Mouse (Mus musculus): Measurements from ENCODE around the gene Nckap5.
A peak's percentile ranks its signal among the peaks of the same experiment; 100 is the strongest.

The Nckap5 gene

GRCm38 (mm10) chr1:126377339-126377980 lies 453.1 kb downstream of the Nckap5 start:
- TF ChIP-seq GATA4 (IDR thresholded peaks at IDR 0.05; ENCODE audit: insufficient replicate concordance, low read length), result no peak

GRCm38 (mm10) chr1:126366736-126367135 lies 463.9 kb downstream of the Nckap5 start:
- TF ChIP-seq GATA4 (IDR thresholded peaks at IDR 0.05; ENCODE audit: insufficient replicate concordance, low read length), result no peak

DNA sequence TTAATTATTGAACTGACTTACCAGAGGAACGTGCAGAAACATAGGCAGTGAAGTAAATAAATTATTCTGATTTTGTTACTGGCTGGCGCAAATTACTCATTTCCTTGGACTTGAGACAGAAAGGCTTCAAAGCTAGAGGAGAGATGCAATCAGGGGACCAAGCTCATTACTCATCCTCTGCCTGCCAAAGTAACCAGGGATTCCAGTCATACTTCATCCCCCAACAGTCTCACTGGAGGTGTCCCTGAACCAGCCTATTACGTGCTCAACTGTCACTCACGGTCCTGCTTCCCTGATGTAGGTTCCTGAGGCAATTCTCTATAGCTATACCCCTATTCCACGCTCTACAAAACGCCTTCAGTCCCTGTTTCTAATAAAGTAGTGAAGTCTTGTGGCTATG lies 466.0 kb downstream of the Nckap5 start:
- TF ChIP-seq GATA4 (IDR thresholded peaks at IDR 0.05; ENCODE audit: insufficient replicate concordance, low read length), result no peak

- TF ChIP-seq GATA4 (IDR thresholded peaks at IDR 0.05; ENCODE audit: insufficient replicate concordance, low read length), result no peak
Measured at GRCm38 (mm10) chr1:126360531-126361220, 469.9 kb downstream of the Nckap5 start.

DNA sequence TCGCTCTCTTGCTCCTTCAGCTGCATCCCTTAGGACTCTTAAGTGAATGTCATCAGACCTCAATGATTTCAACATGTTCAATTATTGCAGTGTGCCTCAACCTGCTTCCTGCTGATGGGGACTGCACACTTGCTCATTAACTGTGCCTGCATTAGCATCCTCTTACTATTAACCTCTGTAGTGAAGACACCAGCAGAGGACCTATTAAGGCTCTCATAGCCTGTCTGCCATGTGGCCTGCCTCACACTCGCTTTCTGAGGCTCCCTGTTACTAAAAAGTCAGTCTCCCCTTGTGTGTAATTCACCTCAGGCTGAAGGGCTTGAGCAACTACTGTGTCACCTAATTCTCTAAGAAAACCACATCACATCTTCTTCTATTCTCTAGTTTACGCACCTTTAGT lies 470.5 kb downstream of the Nckap5 start:
- no peak for TF ChIP-seq GATA4 (IDR thresholded peaks at IDR 0.05; ENCODE audit: insufficient replicate concordance, low read length)

GRCm38 (mm10) chr1:126341806-126342205 lies 488.8 kb downstream of the Nckap5 start:
- no peak for TF ChIP-seq GATA4 (IDR thresholded peaks at IDR 0.05; ENCODE audit: insufficient replicate concordance, low read length)

GRCm38 (mm10) chr1:126339250-126339649 lies 491.3 kb downstream of the Nckap5 start:
- no peak for TF ChIP-seq GATA4 (IDR thresholded peaks at IDR 0.05; ENCODE audit: insufficient replicate concordance, low read length)

- TF ChIP-seq GATA4 (IDR thresholded peaks at IDR 0.05; ENCODE audit: insufficient replicate concordance, low read length), result no peak
Measured at GRCm38 (mm10) chr1:126334202-126334601, 496.4 kb downstream of the Nckap5 start.

- TF ChIP-seq GATA4 (IDR thresholded peaks at IDR 0.05; ENCODE audit: insufficient replicate concordance, low read length), result no peak
Measured at GRCm38 (mm10) chr1:126332026-126332425, 498.6 kb downstream of the Nckap5 start.

DNA sequence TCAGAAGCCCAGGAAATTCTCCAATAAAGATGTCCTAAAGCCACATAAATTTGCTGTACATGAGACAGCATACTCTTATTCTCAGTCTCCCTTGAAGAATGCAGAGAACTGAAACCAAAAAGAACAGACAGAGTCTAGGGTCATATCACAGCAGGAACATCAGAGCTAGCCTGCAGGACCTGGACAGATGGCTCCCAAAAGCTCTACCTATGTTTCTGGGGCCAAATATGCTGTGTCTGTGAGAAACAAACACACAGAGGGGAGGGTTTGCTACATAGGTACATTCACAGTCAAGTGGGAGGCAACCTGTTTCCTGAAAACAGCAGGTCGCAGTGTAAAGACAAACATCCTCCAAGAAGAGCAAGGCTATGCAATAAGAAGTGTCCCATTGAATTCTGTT lies 509.9 kb downstream of the Nckap5 start:
- TF ChIP-seq GATA4 (IDR thresholded peaks at IDR 0.05; ENCODE audit: insufficient replicate concordance, low read length), result no peak

DNA sequence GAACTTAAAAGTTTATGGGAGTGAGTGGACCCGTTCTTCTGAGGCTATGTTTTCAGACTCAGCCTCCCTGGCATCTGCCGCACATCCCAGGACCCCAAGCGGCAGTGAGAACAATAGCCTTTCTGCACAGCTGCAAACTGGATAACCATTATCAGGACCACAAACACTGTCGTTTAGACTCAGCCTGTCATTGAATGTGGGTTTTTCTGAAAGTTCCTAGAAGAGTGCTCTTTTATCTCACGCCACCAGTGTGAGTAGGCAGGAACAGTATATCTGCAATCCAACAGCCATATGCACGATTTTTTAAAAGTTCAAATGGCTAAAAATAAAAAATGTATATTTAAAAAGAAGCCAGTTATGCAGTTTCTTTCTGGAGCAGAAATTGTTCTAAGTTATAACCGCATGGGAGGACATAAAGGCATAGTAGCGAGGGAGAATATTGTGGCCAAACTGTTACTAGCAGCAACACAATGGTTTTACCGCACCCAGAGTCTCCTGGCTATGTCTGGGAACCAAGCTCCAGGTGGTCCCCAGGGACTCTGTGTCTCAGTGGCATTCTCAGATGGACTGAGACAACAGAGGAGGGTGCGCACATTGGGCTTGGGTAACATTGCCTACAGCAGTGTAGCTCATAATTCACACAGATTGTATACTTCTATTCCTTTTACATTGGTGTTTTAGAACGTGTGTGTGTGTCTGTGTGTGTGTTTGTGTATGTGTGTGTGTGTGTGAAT lies 512.6 kb downstream of the Nckap5 start:
- no peak for TF ChIP-seq GATA4 (IDR thresholded peaks at IDR 0.05; ENCODE audit: insufficient replicate concordance, low read length)

DNA sequence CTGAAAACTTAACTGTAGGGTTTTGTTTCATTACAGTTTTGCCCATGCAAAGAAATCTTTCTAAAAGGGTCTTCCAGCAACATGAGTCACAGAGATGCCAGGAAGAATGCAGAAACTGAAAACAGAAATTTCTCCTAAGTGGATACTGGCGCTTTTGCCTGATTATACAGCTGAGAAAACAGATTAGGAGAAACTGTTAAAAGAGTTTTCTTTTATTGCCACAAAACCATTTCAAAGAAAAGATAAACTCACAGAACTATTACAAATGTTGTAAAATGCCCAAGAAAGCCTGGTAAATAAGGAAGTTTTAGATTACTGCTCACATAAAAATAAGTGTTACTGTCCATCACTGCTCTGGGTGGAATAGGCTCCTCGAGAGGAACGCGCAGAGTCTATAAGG lies 513.3 kb downstream of the Nckap5 start:
- no peak for TF ChIP-seq GATA4 (IDR thresholded peaks at IDR 0.05; ENCODE audit: insufficient replicate concordance, low read length)

- TF ChIP-seq GATA4 (IDR thresholded peaks at IDR 0.05; ENCODE audit: insufficient replicate concordance, low read length), result no peak
Measured at GRCm38 (mm10) chr1:126316866-126317265, 513.7 kb downstream of the Nckap5 start.

GRCm38 (mm10) chr1:126301129-126301528 lies 529.5 kb downstream of the Nckap5 start:
- 0 out of 2 replicates have a peak, but pooled peaks have one; percentile 38 for TF ChIP-seq GATA4 (IDR thresholded peaks at IDR 0.05; ENCODE audit: insufficient replicate concordance, low read length)

DNA sequence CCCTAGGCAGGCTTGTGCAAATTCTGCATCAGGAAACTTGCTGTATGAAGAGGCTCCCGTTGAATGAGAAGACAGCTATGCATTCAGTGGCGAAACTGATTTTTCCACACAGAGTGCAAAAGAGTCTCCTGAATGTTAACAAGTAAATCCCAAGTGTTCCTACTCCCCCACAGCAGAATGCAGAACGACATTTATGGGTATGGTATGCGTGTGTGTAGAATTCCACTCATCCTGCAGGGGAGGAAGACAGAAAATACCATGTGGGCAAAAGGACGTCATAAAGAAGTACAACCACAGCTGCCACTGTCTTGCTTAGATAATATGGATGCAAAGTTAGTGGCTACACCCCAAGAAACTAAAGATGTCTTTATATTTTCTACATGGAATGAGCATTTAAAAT lies 565.7 kb downstream of the Nckap5 start:
- TF ChIP-seq GATA4 (IDR thresholded peaks at IDR 0.05; ENCODE audit: insufficient replicate concordance, low read length), result no peak

GRCm38 (mm10) chr1:126254364-126254763 lies 576.2 kb downstream of the Nckap5 start:
- no peak for TF ChIP-seq GATA4 (IDR thresholded peaks at IDR 0.05; ENCODE audit: insufficient replicate concordance, low read length)
